Mouse (Mus musculus): ENCODE data around the gene Taf10.

DNA sequence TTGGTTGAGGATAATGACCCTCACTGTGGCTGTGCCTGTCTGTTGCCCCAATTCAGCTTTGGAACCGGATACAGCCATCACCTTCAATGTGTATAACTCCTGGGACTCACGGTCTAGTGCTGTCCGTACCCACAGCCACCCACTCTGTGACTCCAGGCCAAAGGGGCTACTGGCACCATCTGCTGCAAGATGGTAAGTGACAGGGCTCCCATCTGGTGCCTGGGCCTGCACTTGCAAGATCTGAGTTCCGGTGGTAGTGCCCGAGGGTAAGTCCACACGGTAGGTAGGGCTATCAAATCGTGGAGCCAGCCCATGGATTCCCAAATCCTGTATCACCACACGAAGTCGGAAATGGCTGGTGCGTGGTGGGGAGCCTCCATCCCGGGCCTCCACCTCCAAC, 20.2 kb upstream of the Taf10 start:
- TF ChIP-seq POLR2A (IDR thresholded peaks at IDR 0.05; ENCODE audit: low read depth, low read length): no peak
- TF ChIP-seq CTCF (IDR thresholded peaks at IDR 0.05; ENCODE audit: borderline replicate concordance, insufficient read depth, low read length): no peak

Measured in embryonic fibroblast, embryonic 13.5 days (primary cell).